Mouse (Mus musculus) hindbrain, embryonic 12.5 days (tissue): ENCODE measurements around the gene Nhsl1. TPM values are rescaled to one million over a fixed set of nuclear protein-coding genes. Genes with fewer than 3 reads are reported as not detected.
A peak's percentile ranks its signal among the peaks of the same experiment; 100 is the strongest.

Source experiments
- ATAC-seq: fragments of 200-750 bp; cut with Nextera tagmentation; 2 replicates; pipeline ENCODE4 v1.8.0; 2017; ENCODE audit warnings: moderate TSS enrichment; ENCODE audit not compliant: low FRiP score
- H3K27ac ChIP-seq: fragments of 300-500 bp; sonication (generic); 2 replicates; pipeline ENCODE4 v1.5.1; 2016; ENCODE audit warnings: mild to moderate bottlenecking
- H3K27me3 ChIP-seq: fragments of 300-500 bp; sonication (generic); 2 replicates; pipeline ENCODE4 v1.6.1; 2016; ENCODE audit warnings: mild to moderate bottlenecking
- H3K36me3 ChIP-seq: fragments of 300-500 bp; sonication (generic); 2 replicates; pipeline ENCODE4 v1.6.1; 2016; ENCODE audit warnings: mild to moderate bottlenecking
- H3K4me1 ChIP-seq: fragments of 300-500 bp; sonication (generic); 2 replicates; pipeline ENCODE4 v1.6.1; 2016
- H3K4me2 ChIP-seq: fragments of 300-500 bp; sonication (generic); replicated peaks from 2 replicates; pipeline ENCODE4 v1.6.1; 2016; ENCODE audit warnings: mild to moderate bottlenecking
- H3K4me3 ChIP-seq: fragments of 300-500 bp; sonication (generic); 2 replicates; pipeline ENCODE4 v1.5.1; 2016; ENCODE audit warnings: mild to moderate bottlenecking
- H3K9ac ChIP-seq: fragments of 300-500 bp; sonication (generic); 2 replicates; pipeline ENCODE4 v1.6.1; 2016; ENCODE audit warnings: mild to moderate bottlenecking, moderate library complexity
- H3K9me3 ChIP-seq: fragments of 300-500 bp; sonication (generic); replicated peaks from 2 replicates; pipeline ENCODE4 v1.6.1; 2016; ENCODE audit warnings: mild to moderate bottlenecking
- WGBS: fragments of 180-500 bp; shearing (Covaris S2); methylation state at CpG from one replicate; pipeline ENCODE4 v1.1.7; 2016; 5-methylcytosine and 5-hydroxymethylcytosine counted together
- polyA plus RNA-seq: library from polyadenylated mRNA; unstranded; fragments of >200 nt; fragmentation: Nextera tagmentation; extraction: Ambion mirVana; gene quantifications from 2 replicates; pipeline ENCODE4 v1.2.1, GENCODE M21; 2016

Nhsl1 gene
- polyA plus RNA-seq, 1 experiment from 2014 or later, result 21.9 TPM

GRCm38 (mm10) chr10:18408635-18409034 lies 89.8 kb downstream of the Nhsl1 start:
- Histone ChIP-seq H3K4me1 (peaks cover 51% of the 10 kb centered on the region), H3K36me3 (no peaks in the 10 kb centered on the region)

GRCm38 (mm10) chr10:18409068-18409467 lies 90.3 kb downstream of the Nhsl1 start:
- Histone ChIP-seq H3K9me3 (no peaks in the 10 kb centered on the region), H3K36me3 (no peaks in the 10 kb centered on the region), H3K27ac (0 out of 2 replicates have a peak overlapping the region, but pooled peaks have one; percentile 52), H3K27me3 (no peaks in the 10 kb centered on the region), H3K4me2 (peak overlapping the region; percentile 80), H3K9ac (peak overlapping the region; percentile 75), H3K4me3 (peak overlapping the region; percentile 49), H3K4me1 (peaks cover 51% of the 10 kb centered on the region)
- no peak for ATAC-seq
- 24% methylated on average over 2 of the region's 2 CpGs for WGBS

More at GRCm38 (mm10) chr10:18408635-18409034, 89.8 kb downstream of the Nhsl1 start:
- Histone ChIP-seq H3K4me3 (peak overlapping the region; percentile 49), H3K27ac (peak overlapping the region; percentile 52; the same call in 1 of the 2 replicates), H3K9me3 (no peaks in the 10 kb centered on the region), H3K27me3 (no peaks in the 10 kb centered on the region), H3K4me2 (peak overlapping the region; percentile 80), H3K9ac (peak overlapping the region; percentile 75)
- WGBS, result 20% methylated on average over 9 of the region's 9 CpGs
- no peak for ATAC-seq

GRCm38 (mm10) chr10:18411266-18411665 lies 92.5 kb downstream of the Nhsl1 start:
- H3K36me3 ChIP-seq, result no peaks in the 10 kb centered on the region
- H3K4me3 ChIP-seq, result no peak overlapping the region

GRCm38 (mm10) chr10:18415946-18416345 lies 97.2 kb downstream of the Nhsl1 start:
- no peaks in the 10 kb centered on the region for H3K27me3 ChIP-seq
- no peak overlapping the region for H3K4me3 ChIP-seq
- H3K4me1 ChIP-seq, result peaks cover 53% of the 10 kb centered on the region
- H3K4me2 ChIP-seq, result no peak overlapping the region
- H3K36me3 ChIP-seq, result peaks cover 5% of the 10 kb centered on the region; the same call in 1 of the 2 replicates
- no peak overlapping the region for H3K27ac ChIP-seq
- WGBS, result 88% methylated on average over 11 of the region's 11 CpGs
- no peak overlapping the region for H3K9ac ChIP-seq
- ATAC-seq, result no peak
- no peaks in the 10 kb centered on the region for H3K9me3 ChIP-seq

More at GRCm38 (mm10) chr10:18411266-18411665, 92.5 kb downstream of the Nhsl1 start:
- Histone ChIP-seq H3K27ac (no peak overlapping the region), H3K9ac (no peak overlapping the region), H3K4me2 (peak overlapping the region; percentile 80), H3K27me3 (no peaks in the 10 kb centered on the region), H3K4me1 (peaks cover 53% of the 10 kb centered on the region), H3K9me3 (no peaks in the 10 kb centered on the region)
- 52% methylated on average over 2 of the region's 2 CpGs for WGBS
- ATAC-seq, result no peak

- H3K4me1 ChIP-seq, result peaks cover 45% of the 10 kb centered on the region
- 43% methylated on average over 6 of the region's 7 CpGs for WGBS
Measured at GRCm38 (mm10) chr10:18418160-18418559, 99.4 kb downstream of the Nhsl1 start.

GRCm38 (mm10) chr10:18419508-18419907 lies 100.7 kb downstream of the Nhsl1 start:
- H3K27me3 ChIP-seq, result no peaks in the 10 kb centered on the region
- H3K27ac ChIP-seq, result peak overlapping the region; percentile 64
- H3K4me2 ChIP-seq, result no peak overlapping the region
- ATAC-seq, result peak; percentile 68
- H3K9ac ChIP-seq, result no peak overlapping the region
- WGBS, result 45% methylated on average over 10 of the region's 10 CpGs
- no peaks in the 10 kb centered on the region for H3K9me3 ChIP-seq
- peaks cover 42% of the 10 kb centered on the region for H3K4me1 ChIP-seq
- H3K36me3 ChIP-seq, result peaks cover 5% of the 10 kb centered on the region; the same call in 1 of the 2 replicates
- H3K4me3 ChIP-seq, result no peak overlapping the region

More at GRCm38 (mm10) chr10:18418160-18418559, 99.4 kb downstream of the Nhsl1 start:
- H3K27ac ChIP-seq, result no peak overlapping the region
- H3K9me3 ChIP-seq, result no peaks in the 10 kb centered on the region
- peaks cover 5% of the 10 kb centered on the region; the same call in 1 of the 2 replicates for H3K36me3 ChIP-seq
- H3K4me3 ChIP-seq, result no peak overlapping the region
- H3K27me3 ChIP-seq, result no peaks in the 10 kb centered on the region
- H3K9ac ChIP-seq, result no peak overlapping the region
- H3K4me2 ChIP-seq, result no peak overlapping the region
- ATAC-seq, result no peak

- Histone ChIP-seq H3K4me2 (no peak overlapping the region), H3K27ac (no peak overlapping the region), H3K4me3 (no peak overlapping the region), H3K4me1 (peaks cover 37% of the 10 kb centered on the region), H3K9ac (no peak overlapping the region), H3K36me3 (peaks cover 5% of the 10 kb centered on the region; the same call in 1 of the 2 replicates), H3K27me3 (no peaks in the 10 kb centered on the region), H3K9me3 (no peaks in the 10 kb centered on the region)
- 83% methylated on average over 6 of the region's 6 CpGs for WGBS
- ATAC-seq, result no peak
Measured at GRCm38 (mm10) chr10:18420259-18421000, 101.6 kb downstream of the Nhsl1 start.

- ATAC-seq, result no peak
- H3K4me3 ChIP-seq, result no peak overlapping the region
- H3K27ac ChIP-seq, result no peak overlapping the region
- peaks cover 26% of the 10 kb centered on the region for H3K4me1 ChIP-seq
- WGBS, result 25% methylated on average over 3 of the region's 3 CpGs
- 0 out of 2 replicates have a peak, but pooled peaks cover 4% of the 10 kb centered on the region for H3K9me3 ChIP-seq
- H3K4me2 ChIP-seq, result no peak overlapping the region
- no peak overlapping the region for H3K9ac ChIP-seq
- no peaks in the 10 kb centered on the region for H3K27me3 ChIP-seq
- H3K36me3 ChIP-seq, result peaks cover 13% of the 10 kb centered on the region; the same call in 1 of the 2 replicates
Measured at GRCm38 (mm10) chr10:18422968-18423367, 104.2 kb downstream of the Nhsl1 start.

GRCm38 (mm10) chr10:18423557-18423956 lies 104.8 kb downstream of the Nhsl1 start:
- H3K4me2 ChIP-seq, result no peak overlapping the region
- no peaks in the 10 kb centered on the region for H3K27me3 ChIP-seq
- H3K9me3 ChIP-seq, result 0 out of 2 replicates have a peak, but pooled peaks cover 4% of the 10 kb centered on the region
- peaks cover 13% of the 10 kb centered on the region; the same call in 1 of the 2 replicates for H3K36me3 ChIP-seq
- H3K4me1 ChIP-seq, result peaks cover 21% of the 10 kb centered on the region
- no peak for ATAC-seq
- no peak overlapping the region for H3K27ac ChIP-seq
- no peak overlapping the region for H3K9ac ChIP-seq
- WGBS, result 48% methylated on average over 9 of the region's 9 CpGs
- H3K4me3 ChIP-seq, result no peak overlapping the region

- no peak overlapping the region for H3K4me2 ChIP-seq
- peaks cover 20% of the 10 kb centered on the region for H3K4me1 ChIP-seq
- WGBS, result 95% methylated on average over 9 of the region's 9 CpGs
- no peak for ATAC-seq
- H3K9me3 ChIP-seq, result 0 out of 2 replicates have a peak, but pooled peaks cover 4% of the 10 kb centered on the region
- H3K27ac ChIP-seq, result no peak overlapping the region
- no peaks in the 10 kb centered on the region for H3K27me3 ChIP-seq
- no peak overlapping the region for H3K4me3 ChIP-seq
- peaks cover 21% of the 10 kb centered on the region for H3K36me3 ChIP-seq
- no peak overlapping the region for H3K9ac ChIP-seq
Measured at GRCm38 (mm10) chr10:18427866-18428265, 109.1 kb downstream of the Nhsl1 start.

GRCm38 (mm10) chr10:18429533-18429932 lies 110.7 kb downstream of the Nhsl1 start:
- H3K36me3 ChIP-seq, result peaks cover 21% of the 10 kb centered on the region
- H3K4me3 ChIP-seq, result no peak overlapping the region
- no peak for ATAC-seq
- H3K9ac ChIP-seq, result no peak overlapping the region
- H3K27me3 ChIP-seq, result no peaks in the 10 kb centered on the region
- 0 out of 2 replicates have a peak, but pooled peaks cover 4% of the 10 kb centered on the region for H3K9me3 ChIP-seq
- no peak overlapping the region for H3K4me2 ChIP-seq
- 93% methylated on average over 3 of the region's 3 CpGs for WGBS
- H3K4me1 ChIP-seq, result peaks cover 20% of the 10 kb centered on the region
- H3K27ac ChIP-seq, result peak overlapping the region; percentile 35; the same call in 1 of the 2 replicates

- WGBS, result 70% methylated on average over 8 of the region's 8 CpGs
- Histone ChIP-seq H3K27me3 (no peaks in the 10 kb centered on the region), H3K27ac (0 out of 2 replicates have a peak overlapping the region, but pooled peaks have one; percentile 35), H3K9ac (no peak overlapping the region), H3K36me3 (peaks cover 21% of the 10 kb centered on the region), H3K4me3 (no peak overlapping the region), H3K4me2 (peak overlapping the region; percentile 61; the same call in 1 of the 2 replicates), H3K9me3 (0 out of 2 replicates have a peak, but pooled peaks cover 4% of the 10 kb centered on the region), H3K4me1 (peaks cover 20% of the 10 kb centered on the region)
- ATAC-seq, result 0 out of 2 replicates have a peak, but pooled peaks have one; percentile 22
Measured at GRCm38 (mm10) chr10:18430141-18430540, 111.4 kb downstream of the Nhsl1 start.
